Mouse (Mus musculus) liver, embryonic 14.5 days (tissue): ENCODE results near the gene Col6a6. TPM values are rescaled to one million over a fixed set of nuclear protein-coding genes. Genes with fewer than 3 reads are reported as not detected.

Experiments used
- ATAC-seq: fragments of 200-750 bp; cut with Nextera tagmentation; 2 replicates; pipeline ENCODE4 v1.8.0; 2017; ENCODE audit warnings: moderate number of reproducible peaks, mild to moderate bottlenecking, moderate library complexity; ENCODE audit not compliant: insufficient read depth
- DNase-seq, 3 experiments: peaks; one replicate each; pipeline ENCODE4 v3.0.0-alpha.2; 2012 to 2013; ENCODE audit warnings: low read depth in 3 of 3, low spot score in 3 of 3
- H3K27ac ChIP-seq: fragments of 300-500 bp; sonication (generic); 2 replicates; pipeline ENCODE4 v1.5.1; 2014; ENCODE audit warnings: moderate library complexity, mild to moderate bottlenecking, control low read depth, inconsistent platforms
- H3K27me3 ChIP-seq: fragments of 300-500 bp; sonication (generic); 2 replicates; pipeline ENCODE4 v1.6.1; 2014; ENCODE audit warnings: mild to moderate bottlenecking, low read length, moderate library complexity; ENCODE audit not compliant: control insufficient read depth, insufficient read depth
- H3K36me3 ChIP-seq: fragments of 300-500 bp; sonication (generic); replicated peaks from 2 replicates; pipeline ENCODE4 v1.6.1; 2014; ENCODE audit warnings: low read depth; ENCODE audit not compliant: control insufficient read depth, insufficient read depth
- H3K4me1 ChIP-seq, 2 experiments: fragments of 200-500 bp in 1 of 2; fragments of 300-500 bp in 1 of 2; sonication (generic) in 1 of 2; replicated peaks; 2 replicates each; pipeline ENCODE4 v1.6.1; 2012 to 2014; ENCODE audit warnings: antibody characterized with exemption in 1 of 2, inconsistent platforms in 1 of 2, low read length in 1 of 2; ENCODE audit not compliant: control insufficient read depth in 2 of 2, insufficient read depth in 2 of 2
- H3K4me2 ChIP-seq: fragments of 300-500 bp; sonication (generic); 2 replicates; pipeline ENCODE4 v1.6.1; 2014; ENCODE audit warnings: low read depth, mild to moderate bottlenecking, control low read depth, moderate library complexity
- H3K4me3 ChIP-seq, 2 experiments: fragments of 200-500 bp in 1 of 2; fragments of 300-500 bp in 1 of 2; sonication (generic) in 1 of 2; 2 replicates each; pipeline ENCODE4 v1.5.1; 2012 to 2014; ENCODE audit warnings: low read depth in 2 of 2, low read length in 2 of 2, mild to moderate bottlenecking in 2 of 2, control low read depth in 1 of 2, inconsistent platforms in 1 of 2, moderate library complexity in 1 of 2; ENCODE audit not compliant: insufficient read depth in 1 of 2
- H3K9ac ChIP-seq: fragments of 300-500 bp; sonication (generic); replicated peaks from 2 replicates; pipeline ENCODE4 v1.6.1; 2014; ENCODE audit warnings: mild to moderate bottlenecking, control low read depth, moderate library complexity
- H3K9me3 ChIP-seq: fragments of 300-500 bp; sonication (generic); 2 replicates; pipeline ENCODE4 v1.6.1; 2016; ENCODE audit warnings: low read length, mixed read lengths; ENCODE audit not compliant: control insufficient read depth
- CTCF ChIP-seq: IDR thresholded peaks from 2 replicates; pipeline ENCODE4 v1.5.1; 2016; ENCODE audit warnings: antibody characterized with exemption, low read depth, control low read depth
- EP300 ChIP-seq: IDR thresholded peaks from 2 replicates; pipeline ENCODE4 v1.6.1; 2016; ENCODE audit warnings: antibody characterized with exemption, low read depth
- WGBS: fragments of 180-500 bp; shearing (Covaris S2); extraction: QIAGEN DNeasy Blood & Tissue Kit; methylation state at CpG from one replicate; pipeline ENCODE4 v1.1.7; 2014; ENCODE audit not compliant: insufficient replicate concordance; 5-methylcytosine and 5-hydroxymethylcytosine counted together
- polyA plus RNA-seq, 2 experiments: library from polyadenylated mRNA; depleted of rRNA in 1 of 2; stranded (reverse) in 1 of 2; unstranded in 1 of 2; fragments of >200 nt; fragmentation: Nextera tagmentation in 1 of 2; extraction: Ambion mirVana in 1 of 2; gene quantifications; 2 replicates each; pipeline versions ENCODE4 v1.2.1 to v1.2.3; 2012 to 2014

Gene Col6a6
- polyA plus RNA-seq, 2 experiments, result 0.15 to 0.18 TPM

DNA sequence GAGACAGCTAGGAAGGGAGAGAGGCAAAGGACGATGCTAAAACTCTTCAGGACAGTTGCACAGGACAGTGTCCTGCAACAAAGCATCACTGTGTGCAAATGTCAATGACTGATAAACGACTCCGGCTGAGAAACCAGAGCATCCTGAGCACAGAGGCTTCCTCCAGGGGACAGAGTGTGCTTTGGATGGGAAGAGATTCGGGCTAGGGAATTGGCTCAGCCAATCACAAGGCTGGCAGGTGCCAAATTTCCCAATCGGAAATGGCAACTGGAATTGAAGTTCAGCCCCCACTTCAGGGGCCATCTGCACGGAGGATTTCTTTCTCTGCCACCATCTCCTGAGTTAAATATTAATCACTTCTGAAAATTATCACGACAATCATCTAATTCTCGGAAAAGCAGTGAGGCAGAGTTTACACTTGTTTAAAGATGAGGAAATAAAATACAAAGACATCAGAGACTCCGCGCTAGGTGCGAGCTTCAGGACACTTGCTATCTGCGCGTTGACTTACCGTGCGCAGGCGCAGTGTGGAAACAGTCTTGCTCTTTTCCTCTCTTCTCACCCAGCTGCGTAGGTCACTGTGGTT, 18.9 kb downstream of the Col6a6 start:
- Histone ChIP-seq H3K36me3 (no peaks in the 10 kb centered on the region), H3K27me3 (no peaks in the 10 kb centered on the region), H3K4me1 (no peaks in the 10 kb centered on the region), H3K4me2 (no peak overlapping the region), H3K9ac (no peak overlapping the region), H3K27ac (no peak overlapping the region), H3K9me3 (no peaks in the 10 kb centered on the region), H3K4me3 (no peak overlapping the region)
- ATAC-seq (no peak), DNase-seq (no peak)
- WGBS, result 70% methylated on average over 17 of the region's 17 CpGs
- no peak for TF ChIP-seq EP300
- no peak for TF ChIP-seq CTCF

DNA sequence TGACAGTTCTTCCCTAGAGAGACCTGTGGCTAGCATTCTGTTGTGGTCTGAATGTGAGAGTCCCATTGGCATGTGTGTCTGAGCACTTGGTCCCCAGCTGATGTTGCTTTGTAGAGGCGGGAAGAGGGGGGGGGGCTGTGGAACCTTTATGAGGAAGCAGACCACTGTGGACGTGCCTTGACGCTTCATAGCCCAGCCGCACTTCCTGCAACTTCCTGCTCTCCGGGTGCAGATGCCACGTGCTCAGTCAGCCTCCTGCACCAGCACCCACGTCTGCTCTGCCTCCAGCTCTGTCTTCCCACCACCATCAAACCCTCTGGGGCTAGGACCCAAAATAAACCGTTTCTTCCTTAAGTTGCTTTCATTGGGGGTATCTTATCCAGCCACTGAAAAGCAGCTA, 24.5 kb downstream of the Col6a6 start:
- ATAC-seq (no peak), DNase-seq (no peak)
- no peak overlapping the region for H3K4me2 ChIP-seq

DNA sequence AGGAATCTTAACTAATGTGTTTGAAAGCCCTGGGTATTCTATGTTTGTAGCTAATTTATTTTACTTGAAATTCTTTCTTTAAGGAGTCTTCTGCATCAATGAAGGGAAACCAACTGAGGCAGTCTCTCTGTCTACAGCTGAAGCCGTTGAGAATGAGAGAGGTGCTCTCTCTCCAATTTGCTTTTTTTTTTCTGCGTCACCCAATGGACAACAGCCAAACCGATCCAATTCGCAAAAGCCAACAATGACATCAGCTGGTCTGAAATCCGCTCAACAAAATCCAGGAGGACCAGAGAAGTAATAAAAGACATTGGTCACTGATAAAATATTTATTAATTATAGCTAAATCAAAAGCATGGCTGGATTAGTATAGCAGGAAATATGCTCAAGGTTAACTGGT, 26.5 kb downstream of the Col6a6 start:
- H3K4me1 ChIP-seq, result no peaks in the 10 kb centered on the region
- H3K4me3 ChIP-seq, result no peak overlapping the region
- H3K9ac ChIP-seq, result no peak overlapping the region
- DNase-seq (no peak), ATAC-seq (no peak)
- 69% methylated on average over 5 of the region's 5 CpGs for WGBS
- no peak overlapping the region for H3K27ac ChIP-seq
- TF ChIP-seq CTCF (no peak), EP300 (no peak)
- no peaks in the 10 kb centered on the region for H3K9me3 ChIP-seq
- H3K4me2 ChIP-seq, result no peak overlapping the region
- no peaks in the 10 kb centered on the region for H3K27me3 ChIP-seq
- no peaks in the 10 kb centered on the region for H3K36me3 ChIP-seq

More for the DNA sequence above, 24.5 kb downstream of the Col6a6 start:
- WGBS, result 31% methylated on average over 8 of the region's 8 CpGs
- H3K9ac ChIP-seq, result no peak overlapping the region
- no peak overlapping the region for H3K27ac ChIP-seq
- H3K36me3 ChIP-seq, result no peaks in the 10 kb centered on the region
- no peaks in the 10 kb centered on the region for H3K27me3 ChIP-seq
- no peak overlapping the region for H3K4me3 ChIP-seq
- H3K9me3 ChIP-seq, result no peaks in the 10 kb centered on the region
- TF ChIP-seq CTCF (no peak), EP300 (no peak)
- H3K4me1 ChIP-seq, result no peaks in the 10 kb centered on the region

GRCm38 (mm10) chr9:105800286-105800685, 27.7 kb downstream of the Col6a6 start:
- WGBS, result 51% methylated on average over 5 of the region's 5 CpGs
- H3K4me3 ChIP-seq, result no peak overlapping the region
- no peaks in the 10 kb centered on the region for H3K9me3 ChIP-seq
- H3K9ac ChIP-seq, result no peak overlapping the region
- H3K4me1 ChIP-seq, result no peaks in the 10 kb centered on the region
- no peak overlapping the region for H3K4me2 ChIP-seq
- H3K27ac ChIP-seq, result no peak overlapping the region
- TF ChIP-seq EP300 (no peak), CTCF (no peak)
- no peaks in the 10 kb centered on the region for H3K27me3 ChIP-seq
- no peak for ATAC-seq
- H3K36me3 ChIP-seq, result no peaks in the 10 kb centered on the region
- no peak for DNase-seq

- H3K9ac ChIP-seq, result no peak overlapping the region
- no peak overlapping the region for H3K27ac ChIP-seq
- ATAC-seq (no peak), DNase-seq (no peak)
- no peak overlapping the region for H3K4me3 ChIP-seq
- TF ChIP-seq CTCF (no peak), EP300 (no peak)
- no peaks in the 10 kb centered on the region for H3K9me3 ChIP-seq
- WGBS, result 76% methylated on average over 6 of the region's 6 CpGs
- no peaks in the 10 kb centered on the region for H3K4me1 ChIP-seq
- no peaks in the 10 kb centered on the region for H3K36me3 ChIP-seq
- no peak overlapping the region for H3K4me2 ChIP-seq
- no peaks in the 10 kb centered on the region for H3K27me3 ChIP-seq
Observed at GRCm38 (mm10) chr9:105796137-105796536, 31.8 kb downstream of the Col6a6 start.
